Mouse (Mus musculus) mouse embryonic stem cell (cell line): ENCODE measurements around the gene Epm2aip1.

Experiments
- in situ Hi-C, 2 experiments: fragments of 300-500 bp; cut with MboI; formaldehyde crosslinking; loops; 1 replicate in 1 of 2; 3 replicates in 1 of 2; pipeline ENCODE4 v1.14.3; 2019 to 2020; ENCODE audit warnings: low sequenced_read_pairs in 2 of 2, low pct_unique_long_range_greater_than_20kb in 1 of 2, mixed read lengths in 1 of 2; ENCODE audit not compliant: unreplicated experiment in 1 of 2

Epm2aip1 gene

DNA sequence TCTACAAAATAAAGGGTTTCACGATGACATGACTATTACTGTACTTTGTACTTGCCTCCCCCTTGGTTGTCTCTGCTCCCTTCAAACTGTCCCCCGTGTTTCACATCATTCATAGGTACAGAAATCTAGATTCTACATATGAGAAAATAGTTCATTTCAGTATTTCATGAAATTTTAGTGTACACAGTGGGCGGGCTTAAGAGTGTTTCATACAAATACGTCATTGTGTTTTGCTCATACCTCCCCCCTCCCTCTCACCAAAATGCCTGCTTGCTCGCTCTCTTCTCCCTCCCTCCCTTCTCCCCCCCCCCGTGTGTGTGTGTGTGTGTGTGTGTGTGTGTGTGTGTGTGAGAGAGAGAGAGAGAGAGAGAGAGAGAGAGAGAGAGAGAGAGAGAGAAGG, 41.6 kb downstream of the Epm2aip1 start:
- in situ Hi-C loops = no loop called here

DNA sequence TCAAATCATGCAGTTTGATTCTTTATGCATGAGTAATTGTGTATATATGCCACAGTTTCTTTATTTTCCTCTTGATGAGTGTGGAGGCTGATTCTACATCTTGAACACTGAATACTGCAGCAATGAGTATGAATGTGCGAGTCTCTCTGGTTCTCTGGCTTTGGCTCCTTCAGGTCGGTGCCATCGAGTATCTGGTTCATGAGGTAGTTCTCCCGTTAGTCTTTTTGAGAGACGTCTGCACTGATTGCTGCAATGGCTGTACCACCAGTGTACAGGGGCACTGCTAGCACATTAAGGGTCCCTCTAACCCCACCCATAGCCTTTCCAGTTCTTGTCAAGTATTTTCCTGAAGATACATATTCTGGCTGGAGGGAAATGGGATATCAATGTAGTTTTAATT, 42.1 kb downstream of the Epm2aip1 start:
- in situ Hi-C loops = no loop called here

DNA sequence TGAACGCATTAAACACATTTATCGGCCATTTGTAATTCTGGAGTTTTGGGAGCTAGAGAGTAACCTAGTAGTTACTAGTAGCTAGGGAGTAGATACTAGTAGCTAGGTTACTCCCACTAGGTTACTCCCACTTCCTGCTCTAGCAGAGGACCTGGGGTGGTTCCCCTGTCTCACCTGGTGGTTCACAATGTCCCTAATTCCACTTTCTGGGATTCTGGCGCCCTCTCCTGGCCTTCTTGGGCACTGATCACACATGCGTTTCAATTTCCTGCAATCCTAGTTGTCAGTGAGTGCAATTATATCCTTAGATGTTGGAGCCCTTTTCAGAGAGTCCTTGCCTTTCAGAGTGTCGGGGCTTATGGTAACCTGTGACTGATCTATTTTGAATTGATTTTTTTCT, 42.5 kb downstream of the Epm2aip1 start:
- in situ Hi-C loops = no loop called here

DNA sequence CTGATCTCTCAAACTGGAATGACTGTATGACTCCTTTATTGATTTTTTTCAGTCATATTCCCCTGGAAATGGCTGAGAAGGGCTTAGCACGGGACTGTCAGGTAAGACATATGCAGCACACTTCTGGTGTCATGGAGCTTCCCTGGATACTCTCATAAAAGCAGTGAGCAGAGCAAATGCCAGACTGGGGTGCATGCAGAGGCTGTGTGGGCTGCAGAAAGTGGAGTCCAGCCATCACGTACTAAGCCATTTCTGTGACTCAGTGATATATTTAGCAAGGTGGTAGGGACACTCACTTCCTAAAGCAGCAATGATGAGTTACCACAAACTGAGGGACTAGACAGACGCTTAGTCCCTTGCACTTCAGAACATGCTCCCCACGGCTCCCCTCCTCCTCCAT, 49.2 kb downstream of the Epm2aip1 start:
- in situ Hi-C loops = no loop called here

DNA sequence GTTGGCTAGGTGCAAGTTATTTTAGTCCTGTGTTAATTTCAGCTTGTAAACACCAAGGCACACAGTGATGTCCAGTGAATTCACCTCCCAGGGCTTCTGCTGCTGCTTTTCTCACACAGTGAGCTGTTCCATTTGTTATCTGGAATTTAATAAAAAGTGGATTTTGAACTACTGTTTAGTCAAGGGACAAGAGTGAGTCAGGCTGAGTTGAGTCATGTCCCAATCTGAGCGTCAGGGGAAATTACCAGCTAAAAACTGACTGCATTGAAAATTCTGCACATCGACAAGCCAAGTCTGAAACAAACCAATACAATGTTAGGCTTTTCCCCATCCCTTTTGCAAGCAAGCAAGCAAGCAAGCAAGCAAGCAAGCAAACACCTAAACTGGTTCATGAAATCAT, 53.2 kb downstream of the Epm2aip1 start:
- in situ Hi-C loops = no loop called here
